ENCODE assay signal across 14 mouse cellular contexts in the genomic region with DNA sequence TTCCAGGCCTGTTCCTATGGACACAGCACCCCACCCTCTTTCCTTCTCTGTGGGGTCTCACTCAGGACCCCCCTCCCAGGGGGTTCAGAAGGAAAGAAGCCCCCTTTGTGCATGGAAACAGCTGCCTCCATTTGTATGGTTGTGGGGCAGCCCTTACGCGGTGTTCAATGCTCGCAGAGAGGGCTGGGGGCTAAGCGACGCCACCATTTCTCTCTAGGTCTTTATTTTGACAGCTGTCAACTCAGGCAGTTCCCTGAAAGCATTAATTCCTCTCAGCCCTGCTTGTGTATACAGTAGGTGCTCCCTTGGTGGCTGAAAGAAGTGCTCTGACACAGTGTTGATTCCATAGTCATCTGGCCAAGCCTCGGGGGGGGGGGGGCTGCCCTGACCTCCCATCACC. TPM values are rescaled to one million over a fixed set of nuclear protein-coding genes. Genes with fewer than 3 reads are reported as not detected.
"Had no signal": no experiment of that assay in that cellular context is flagged by ENCODE, and none has a peak within 500 bp of the region (broad histone marks: within the 10 kb centered on the region; RNA-seq: fewer than 3 reads in every experiment).

No protein-coding gene starts in this region.

- DNase-seq: kidney, adult 18-20 months; kidney, postnatal 10 days; lung, embryonic 14.5 days; lung, postnatal 10 days; lung, postnatal 4 days; right cerebral cortex, postnatal 4 days; spleen, adult 18-20 months; thymus, postnatal 36 days had no signal

- H3K9ac ChIP-seq: limb, embryonic 15.5 days; liver, embryonic 12.5 days; lung, embryonic 14.5 days had no signal

- H3K4me3 ChIP-seq: limb, embryonic 15.5 days; liver, embryonic 12.5 days had no signal

- ATAC-seq: liver, embryonic 12.5 days; midbrain, embryonic 16.5 days had no signal

- H3K36me3 ChIP-seq: limb, embryonic 15.5 days; liver, embryonic 12.5 days had no signal

- H3K4me1 ChIP-seq: liver, embryonic 12.5 days had no signal

- H3K27ac ChIP-seq: limb, embryonic 15.5 days; liver, embryonic 12.5 days had no signal

- H3K27me3 ChIP-seq: limb, embryonic 15.5 days had no signal

- H3K9me3 ChIP-seq: limb, embryonic 15.5 days; liver, embryonic 12.5 days had no signal

- H3K4me2 ChIP-seq: limb, embryonic 15.5 days; liver, embryonic 12.5 days; lung, embryonic 14.5 days; midbrain, embryonic 11.5 days had no signal

RNA-seq across cellular contexts. Expression of a gene that starts 15.0 kb away (rescaled TPM):
- polyA plus RNA-seq: limb, embryonic 15.5 days; liver, embryonic 12.5 days; liver, embryonic 16.5 days; lung, embryonic 14.5 days; stomach, embryonic 14.5 days had no signal

RNA-seq across cellular contexts. Expression of a gene that starts 40.1 kb away (rescaled TPM):
- polyA plus RNA-seq: liver, embryonic 16.5 days had no signal
